Mouse (Mus musculus) erythroblast, embryonic 14.5 days (primary cell): Measurements from ENCODE around the gene Sowaha.

ENCODE experiments used
- GATA1 ChIP-seq: IDR thresholded peaks from 2 replicates; pipeline ENCODE4 v1.6.1; 2012; ENCODE audit warnings: low read length, inconsistent platforms, mixed read lengths
- TAL1 ChIP-seq: IDR thresholded peaks from 3 replicates; pipeline ENCODE4 v1.6.1; 2012; ENCODE audit warnings: low read length, inconsistent platforms, mixed read lengths

GRCm38 (mm10) chr11:53504376-53504775 lies 24.3 kb upstream of the Sowaha start:
- no peak for TF ChIP-seq TAL1
- no peak for TF ChIP-seq GATA1
